Comparison of ENCODE assay signal across 8 mouse cellular contexts in genomic region chr14:41013630-41014613, GRCm38 (mm10). TPM values are rescaled to one million over a fixed set of nuclear protein-coding genes. Genes with fewer than 3 reads are reported as not detected.
DNase-seq lines count a peak whose midpoint lies in the region; ATAC-seq and TF ChIP-seq lines count a peak whose summit lies in the region.

Gene Fam213a (minus strand): TSS chr14:41013788.

- peak within 1 kb of the TSS; percentile 91 for H3K27ac ChIP-seq in gastrocnemius, adult 2 months
- peak within 1 kb of the TSS; percentile 88 for H3K27ac ChIP-seq in hindbrain, embryonic 16.5 days (ENCODE audit: low read depth, low read length)

- no peaks in the 10 kb centered on the region for H3K36me3 ChIP-seq in hindbrain, embryonic 16.5 days (ENCODE audit: control insufficient read depth, insufficient read depth, low read length)

- H3K4me3 ChIP-seq in gastrocnemius, adult 2 months, result peak within 1 kb of the TSS; percentile 83
- H3K4me3 ChIP-seq in hindbrain, embryonic 16.5 days (ENCODE audit: low read length), result peak within 1 kb of the TSS; percentile 74

- no peaks in the 10 kb centered on the region for H3K27me3 ChIP-seq in hindbrain, embryonic 16.5 days (replicated peaks; ENCODE audit: control insufficient read depth, insufficient read depth, low read length)

- peaks cover 15% of the 10 kb centered on the region for H3K4me1 ChIP-seq in hindbrain, embryonic 16.5 days (ENCODE audit: control insufficient read depth, insufficient read depth, low read depth, low read length)

- WGBS in hindbrain, embryonic 16.5 days, result 3% methylated on average over 32 of the region's 32 CpGs

- peak within 1 kb of the TSS; percentile 89 for H3K9ac ChIP-seq in hindbrain, embryonic 16.5 days (ENCODE audit: low read depth, low read length)

- no peaks in the 10 kb centered on the region for H3K9me3 ChIP-seq in hindbrain, embryonic 16.5 days (ENCODE audit: control insufficient read depth, low read length)

- peak; percentile 96 for ATAC-seq in activated CD4-positive, CD25-positive, alpha-beta regulatory T cell, adult 4 months
- peak; percentile 94 for ATAC-seq in common myeloid progenitor, adult 5-6 weeks (replicated peaks; ENCODE audit: low read depth, poor library complexity, severe bottlenecking)
- ATAC-seq in hindbrain, embryonic 16.5 days, result peak; percentile 99

- DNase-seq in gastrocnemius, adult 2 months, result peak; percentile 93
- peak; percentile 89 for DNase-seq in left cerebral cortex, adult 11 months (ENCODE audit: low spot score)
- DNase-seq in lung, postnatal 36 days, result peak; percentile 94
- peak; percentile 91 for DNase-seq in retina, embryonic 14.5 days (ENCODE audit: low spot score)
- DNase-seq in thymus, postnatal 36 days, result peak; percentile 87 to 90

- intact Hi-C loops in gastrocnemius, adult 2 months (cut with DNase I), result no loop called here

- no peak for TF ChIP-seq CTCF in gastrocnemius, adult 2 months (IDR thresholded peaks at IDR 0.05)

- H3K4me2 ChIP-seq in hindbrain, embryonic 16.5 days (ENCODE audit: low read length), result peak within 1 kb of the TSS; percentile 89

RNA-seq across cellular contexts. Expression of gene Fam213a, which starts in this region (rescaled TPM):
- 1 to 10 TPM; 8.5 to 9.2 TPM for polyA plus RNA-seq in activated CD4-positive, CD25-positive, alpha-beta regulatory T cell, adult 4 months (2017; shearing (Covaris generic))
- total RNA-seq in common myeloid progenitor, adult 5-6 weeks (2017), result 26.4 and 32.5 TPM in 2 replicates
- 10 to 100 TPM; 21.9 to 28.6 TPM for total RNA-seq in gastrocnemius, adult 2 months (2021)
- 110 and 123 TPM in 2 replicates for polyA plus RNA-seq in hindbrain, embryonic 16.5 days (2015; fragmentation: Nextera tagmentation; extraction: Ambion mirVana)

Comparison
In these comparisons a context has a peak if more than half of its experiments do, and no peak if none do; other contexts are left out.
1. Peak in every context shown above with its lines: DNase-seq, ATAC-seq, H3K4me3 ChIP-seq and H3K27ac ChIP-seq.
2. RNA of gene Fam213a (polyA plus RNA-seq): 110 to 123 TPM in hindbrain, embryonic 16.5 days; 8.5 to 9.2 TPM in activated CD4-positive, CD25-positive, alpha-beta regulatory T cell, adult 4 months; every median in the first group is over 10 times any median in the second.